Mouse (Mus musculus) kidney, adult 11 months (tissue): ENCODE data around the gene Tlr5.

Source experiments
- DNase-seq: peaks from one replicate; pipeline ENCODE4 v3.0.0; 2022

The Tlr5 gene

DNA sequence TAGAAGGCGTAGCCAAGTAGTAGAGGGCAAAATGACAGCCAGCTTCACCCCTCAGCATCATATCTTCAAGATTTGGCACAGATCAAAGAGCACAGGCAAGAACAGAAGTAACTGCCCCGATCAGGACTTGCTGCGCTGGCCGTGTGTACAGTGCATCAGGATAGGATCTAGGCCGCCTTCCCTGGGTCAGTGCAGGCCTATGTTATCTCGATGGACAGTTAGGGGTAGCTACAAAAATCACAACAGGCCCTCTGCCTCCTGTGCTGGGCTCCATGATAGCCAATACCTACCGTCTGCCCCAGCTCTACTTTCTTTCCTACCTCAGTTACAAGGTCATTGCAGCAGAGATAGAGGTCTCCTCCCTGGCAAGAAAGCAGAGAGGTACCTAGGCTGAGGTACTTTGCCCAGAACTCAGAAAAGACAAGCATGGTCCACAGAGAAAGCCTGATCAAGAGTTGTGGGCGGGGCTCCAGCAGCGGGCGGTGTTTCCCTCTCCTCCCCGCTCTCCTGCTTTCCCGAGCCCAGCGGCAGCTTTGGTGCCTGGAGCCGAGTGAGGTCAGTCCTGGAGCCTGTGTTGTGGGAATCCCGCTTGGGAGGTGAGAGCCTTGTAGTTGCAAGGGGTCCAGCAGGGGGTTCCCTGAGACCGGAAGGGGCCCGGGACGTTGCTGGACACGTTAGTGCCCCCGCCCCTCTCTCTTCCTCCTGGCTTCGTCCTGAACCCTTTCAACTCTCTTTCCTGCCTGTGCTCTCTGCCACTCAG is at the start of gene Tlr5:
TSS of gene Tlr5 (plus strand) at position 502 of the 760 bp plus-strand sequence.
- peak; percentile 27 for DNase-seq

DNA sequence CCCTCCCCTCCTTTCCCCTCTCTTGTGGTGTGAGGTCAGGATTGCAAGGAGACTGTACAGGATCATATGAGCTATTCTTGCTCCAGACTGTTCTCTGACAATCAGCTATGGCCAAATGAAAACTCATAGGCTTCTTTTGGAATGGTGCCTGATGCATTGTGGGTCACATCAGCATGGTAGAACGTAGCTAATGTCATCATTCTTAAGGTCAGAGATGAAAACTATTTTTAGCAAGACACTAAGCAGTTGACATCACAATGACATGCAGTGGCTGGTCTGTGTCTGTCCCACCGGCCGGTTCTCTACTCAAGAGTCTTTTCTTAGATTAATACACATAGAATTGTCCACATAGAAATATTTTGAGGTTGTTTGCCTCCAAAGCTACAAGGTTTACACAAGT is 48.9 kb upstream of the Tlr5 start:
- DNase-seq: no peak

DNA sequence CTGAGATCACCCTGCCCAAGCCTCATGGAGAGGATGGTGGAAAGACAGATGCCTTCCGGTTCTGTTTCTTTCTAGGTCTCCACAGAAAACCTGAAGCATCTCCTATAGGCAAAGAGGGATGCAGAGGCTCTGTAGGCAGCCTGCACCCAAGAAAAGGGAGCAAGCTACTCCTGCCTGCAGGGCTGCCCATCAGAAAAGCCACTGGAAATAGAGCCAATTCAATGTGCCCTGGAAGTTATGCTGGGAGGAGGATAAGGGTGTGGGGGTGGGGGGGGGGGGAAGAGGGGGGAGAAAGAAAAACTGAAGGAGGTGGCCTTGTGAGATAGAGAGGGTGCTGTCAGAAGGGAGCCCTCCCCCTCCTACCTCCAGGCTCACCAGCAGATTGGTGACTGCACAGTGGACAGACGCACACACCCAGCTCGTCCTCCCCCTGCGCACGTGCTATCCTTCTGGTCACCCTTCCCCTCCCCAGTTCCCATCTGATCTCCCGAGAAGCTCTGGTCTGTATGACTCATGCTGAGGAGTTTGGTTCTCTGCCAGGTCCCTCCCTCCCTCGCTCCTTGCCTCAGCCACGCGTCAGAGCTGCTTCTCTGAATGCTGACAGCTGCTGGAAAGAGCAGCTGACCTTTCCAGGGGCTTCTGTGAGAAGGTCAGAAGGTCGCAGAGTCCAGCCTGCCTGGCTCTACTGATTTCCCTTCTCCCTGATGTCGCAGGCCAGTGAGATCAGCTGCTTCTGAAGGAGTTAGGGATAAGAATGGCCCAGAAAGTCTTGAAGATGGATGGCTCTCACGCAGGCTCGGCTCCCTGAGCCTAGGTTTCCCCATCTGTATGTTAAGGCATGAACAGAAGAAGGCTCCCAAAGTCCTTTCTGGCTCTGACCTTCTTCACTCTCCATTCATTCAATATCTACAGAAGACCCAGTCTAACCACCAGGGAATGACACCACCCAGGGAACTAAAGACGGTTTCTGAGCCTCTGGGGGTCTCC is 46.2 kb upstream of the Tlr5 start:
- DNase-seq: peak; percentile 88

DNA sequence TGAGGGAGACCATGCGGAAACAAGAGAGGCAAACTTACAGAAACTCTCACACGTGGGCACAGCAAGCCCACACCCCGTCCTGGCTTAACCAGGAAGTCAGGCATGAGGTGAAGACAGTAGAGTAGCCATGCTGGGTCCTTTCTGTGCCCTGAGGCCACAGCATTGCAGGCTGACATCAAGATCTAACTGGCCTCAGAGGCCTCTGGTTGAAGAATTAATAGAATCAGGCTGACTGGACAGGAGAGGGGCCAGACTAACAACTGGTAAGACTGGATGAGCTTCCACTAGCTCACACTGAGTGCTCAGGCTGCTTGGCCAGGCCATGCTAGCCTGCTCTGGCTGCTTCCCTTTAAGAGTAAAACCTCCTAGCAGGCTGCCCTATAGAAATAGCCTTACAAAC is 45.5 kb upstream of the Tlr5 start:
- no peak for DNase-seq

DNA sequence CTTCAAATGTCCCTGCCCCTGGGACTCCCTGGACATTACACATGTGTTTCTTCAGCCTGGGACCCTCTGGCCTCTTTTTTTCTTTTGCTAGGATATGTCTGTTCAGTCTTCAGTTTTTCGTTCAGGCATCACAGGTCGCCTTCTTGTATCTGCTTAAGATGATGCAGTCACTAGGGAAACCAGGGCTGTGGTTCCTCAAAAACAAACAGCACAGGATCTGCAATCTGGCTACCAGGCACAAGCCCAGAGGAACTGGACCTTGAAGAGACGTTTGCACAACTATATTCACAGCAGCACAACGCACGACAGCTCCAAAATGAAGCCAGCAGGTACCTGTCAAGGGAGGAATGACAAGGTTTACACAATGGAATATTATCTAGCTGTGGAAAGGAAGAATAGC is 45.0 kb upstream of the Tlr5 start:
- no peak for DNase-seq

DNA sequence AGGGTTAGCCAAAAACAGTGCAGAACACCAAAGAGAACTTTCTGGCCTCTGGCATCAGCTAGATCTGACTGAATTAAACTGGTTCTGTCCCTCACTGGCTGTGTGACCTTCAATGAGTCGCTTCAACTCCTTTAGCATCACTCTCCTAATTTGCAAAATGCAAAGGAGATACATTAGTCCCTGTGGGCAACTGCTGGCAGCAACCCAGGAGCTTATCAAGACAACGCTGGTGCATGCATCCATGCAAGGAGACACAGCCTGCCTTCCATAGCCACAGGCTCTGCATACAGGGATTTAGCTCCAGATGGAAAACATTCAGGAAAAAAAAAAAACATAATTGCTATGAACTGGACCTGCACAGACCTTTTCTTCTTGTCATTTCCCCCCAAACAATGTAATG is 42.0 kb upstream of the Tlr5 start:
- DNase-seq: no peak

DNA sequence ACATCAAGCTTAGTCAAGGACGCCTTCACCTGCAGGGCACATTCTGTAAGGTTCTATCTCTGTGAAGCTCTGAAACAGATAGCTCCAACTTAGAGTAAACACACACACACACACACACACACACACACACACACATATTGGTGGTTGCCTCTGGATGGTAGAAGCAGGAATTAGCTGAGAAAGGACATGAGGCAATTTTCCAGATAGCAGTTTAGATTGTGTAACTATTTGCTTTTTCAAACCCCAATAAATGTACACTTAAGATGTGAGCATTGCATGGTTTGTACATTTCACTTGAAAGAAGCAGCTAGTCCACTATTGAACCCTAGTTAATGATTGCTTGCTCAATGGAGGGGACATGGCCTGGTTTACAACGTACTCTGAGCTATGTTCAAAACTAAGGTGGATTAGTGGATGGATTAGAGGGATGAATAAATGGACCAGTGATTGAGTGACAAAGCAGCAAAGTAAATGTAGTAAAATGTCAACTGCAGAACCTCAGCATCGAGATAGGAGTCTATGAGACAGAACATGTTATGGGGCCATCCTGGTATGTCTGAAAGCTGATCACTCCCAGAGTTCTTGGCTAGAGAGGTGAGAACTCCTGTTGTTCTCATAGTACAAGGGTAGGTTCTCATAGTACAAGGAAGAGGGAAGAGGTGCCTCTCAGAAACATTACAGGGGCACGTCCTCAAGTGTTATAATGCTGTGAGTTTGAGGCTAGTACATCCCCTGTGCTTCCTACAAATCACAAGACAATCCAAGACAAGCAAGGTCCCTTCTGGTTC is 40.3 kb upstream of the Tlr5 start:
- DNase-seq: no peak

DNA sequence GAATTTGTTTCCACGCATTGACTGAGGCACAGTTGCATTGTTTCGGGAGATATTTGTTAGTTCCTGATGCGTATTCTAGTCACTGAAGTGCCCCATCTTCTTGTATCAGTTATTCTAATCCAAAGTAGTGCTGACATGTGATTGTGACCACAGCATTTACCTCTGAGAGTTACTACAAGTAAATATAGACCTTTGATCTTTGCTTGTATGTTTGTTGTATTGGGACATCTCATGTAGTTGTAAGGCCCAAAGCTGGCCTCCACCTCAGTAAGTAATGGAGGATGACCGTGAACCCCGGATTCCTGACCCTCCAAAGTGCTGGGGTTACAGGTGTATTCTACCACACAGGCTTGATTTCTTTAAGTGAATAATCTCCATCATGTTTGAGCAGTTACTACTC is 38.4 kb upstream of the Tlr5 start:
- DNase-seq: no peak

DNA sequence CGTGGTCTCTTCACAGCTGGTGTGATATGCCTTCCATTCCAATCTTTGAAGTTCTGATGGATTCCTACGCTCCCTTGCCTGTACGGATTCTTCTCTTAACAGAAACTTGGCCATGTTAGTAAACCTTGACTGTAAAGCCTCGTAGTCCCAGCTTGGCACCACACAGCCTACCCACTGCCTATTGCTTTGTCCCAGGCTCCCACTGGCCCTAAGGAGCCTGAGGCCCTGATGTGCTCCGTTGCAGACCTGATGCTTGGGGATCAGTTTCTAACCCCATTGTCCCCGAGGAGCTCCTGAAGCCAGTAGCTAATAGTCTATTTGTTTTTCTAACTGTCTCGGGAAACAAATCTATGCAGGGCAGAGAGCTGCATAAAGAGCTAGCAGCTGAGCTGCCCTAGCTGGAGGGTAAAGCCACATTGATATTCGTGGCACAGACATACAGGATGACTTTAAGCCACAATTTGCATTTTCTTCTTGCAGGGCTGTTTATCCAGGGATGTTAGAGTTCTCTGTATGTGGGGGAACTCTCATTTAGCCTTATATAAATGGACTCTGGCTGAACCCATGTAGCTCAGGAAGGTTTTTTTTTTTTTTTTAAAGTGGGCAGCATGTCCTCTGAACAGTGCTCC is 35.8 kb upstream of the Tlr5 start:
- no peak for DNase-seq

DNA sequence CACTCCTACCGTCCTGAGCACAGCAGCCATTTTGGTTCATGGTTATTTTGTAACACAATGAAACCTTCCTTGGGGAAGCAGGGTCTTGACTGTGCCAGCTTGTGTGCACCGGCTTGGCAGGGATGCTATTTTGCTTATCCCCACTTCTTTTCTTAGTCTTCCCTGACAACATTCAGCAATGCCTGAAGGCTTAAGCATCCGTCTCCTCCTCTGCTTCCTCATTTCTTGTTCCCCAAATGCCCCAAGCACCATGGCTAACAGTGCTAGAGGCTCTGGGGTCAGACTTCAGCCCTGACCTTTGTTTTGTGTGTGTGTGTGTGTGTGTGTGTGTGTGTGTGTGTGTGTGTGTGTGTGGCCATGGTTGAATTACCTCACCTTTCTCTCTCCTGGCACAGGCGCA is 31.8 kb upstream of the Tlr5 start:
- no peak for DNase-seq

DNA sequence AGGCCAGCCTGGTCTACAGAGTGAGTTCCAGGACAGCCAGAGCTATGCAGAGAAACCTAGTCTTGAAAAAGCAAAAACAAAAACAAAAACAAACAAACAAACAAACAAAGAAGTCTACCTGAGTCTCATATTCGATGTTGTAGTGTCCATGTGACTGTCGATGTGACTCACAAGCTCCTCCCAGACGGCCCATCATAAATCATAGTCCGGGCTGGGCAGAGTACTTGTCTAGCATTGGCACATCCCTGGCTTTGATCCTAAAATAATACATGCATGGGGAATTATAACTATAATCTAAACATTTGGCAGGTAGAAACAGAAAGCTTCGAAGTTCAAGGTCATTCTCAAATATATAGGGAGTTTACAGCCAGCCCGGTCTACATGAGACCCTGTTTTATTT is 28.1 kb upstream of the Tlr5 start:
- no peak for DNase-seq

DNA sequence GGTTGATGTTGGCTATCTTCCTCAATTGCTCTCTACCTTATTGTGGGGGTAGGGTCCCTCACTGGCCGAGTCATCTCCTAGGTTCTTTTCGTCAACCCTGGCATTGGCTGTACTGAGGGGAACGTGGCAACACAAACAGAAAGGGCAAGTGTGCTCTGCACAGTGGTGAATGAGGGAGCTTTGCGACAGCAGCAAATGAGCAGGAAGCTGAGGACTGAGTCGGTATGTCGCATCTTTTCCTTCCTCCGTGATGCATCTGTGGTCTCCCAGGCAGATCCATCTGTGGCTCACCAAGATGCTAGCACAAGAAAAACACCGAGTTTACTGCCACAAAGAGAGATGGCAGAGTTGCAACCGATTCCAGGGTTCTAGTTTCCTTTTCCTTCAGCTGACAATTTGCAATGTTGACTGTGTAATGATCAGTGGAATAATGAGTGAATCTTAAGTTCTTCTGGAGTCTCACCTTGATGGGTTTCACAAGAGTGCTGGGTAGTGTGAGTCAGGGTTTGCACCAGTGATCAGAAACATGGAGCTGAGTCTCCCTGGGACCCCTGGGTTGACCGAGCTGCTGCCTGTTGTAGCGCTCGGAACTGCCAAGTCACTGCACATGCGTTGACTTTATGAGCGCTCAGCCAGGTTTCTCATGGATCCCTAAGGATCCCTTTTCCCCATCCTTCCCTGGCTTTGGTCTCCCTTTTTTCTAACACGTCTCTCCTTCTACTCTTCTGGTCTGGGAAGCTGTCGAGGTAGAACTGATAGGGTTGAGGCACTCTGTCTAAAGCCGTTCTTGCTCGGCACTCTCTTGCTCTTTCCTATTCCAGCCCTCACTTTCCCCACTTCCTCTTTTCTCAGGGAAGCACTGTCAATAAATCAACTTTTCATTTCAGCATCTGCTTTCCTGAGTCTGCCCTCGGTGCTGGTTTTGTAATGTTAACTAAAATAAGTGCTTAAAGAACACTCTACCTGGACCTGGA is 26.4 kb upstream of the Tlr5 start:
- DNase-seq: no peak

DNA sequence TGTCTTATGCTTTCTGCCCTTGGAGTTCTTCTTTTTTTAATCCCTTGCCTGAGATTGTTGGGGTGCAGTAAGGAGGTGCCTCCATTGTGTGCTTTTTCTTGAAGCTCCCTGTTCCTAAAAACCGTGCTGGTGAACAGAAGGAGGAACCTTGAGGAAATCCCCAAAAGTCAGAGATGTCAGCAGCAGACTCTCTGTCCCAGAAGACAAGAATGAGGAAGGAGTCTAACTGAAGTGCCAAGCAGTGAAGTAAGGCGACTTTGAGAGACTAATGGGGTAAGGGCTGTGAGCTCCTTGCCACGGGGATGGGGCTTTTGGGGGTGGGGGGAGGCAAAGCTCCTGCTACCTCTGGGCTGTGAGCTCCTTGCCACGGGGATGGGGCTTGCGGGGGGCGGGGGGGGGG is 19.1 kb upstream of the Tlr5 start:
- DNase-seq: no peak

DNA sequence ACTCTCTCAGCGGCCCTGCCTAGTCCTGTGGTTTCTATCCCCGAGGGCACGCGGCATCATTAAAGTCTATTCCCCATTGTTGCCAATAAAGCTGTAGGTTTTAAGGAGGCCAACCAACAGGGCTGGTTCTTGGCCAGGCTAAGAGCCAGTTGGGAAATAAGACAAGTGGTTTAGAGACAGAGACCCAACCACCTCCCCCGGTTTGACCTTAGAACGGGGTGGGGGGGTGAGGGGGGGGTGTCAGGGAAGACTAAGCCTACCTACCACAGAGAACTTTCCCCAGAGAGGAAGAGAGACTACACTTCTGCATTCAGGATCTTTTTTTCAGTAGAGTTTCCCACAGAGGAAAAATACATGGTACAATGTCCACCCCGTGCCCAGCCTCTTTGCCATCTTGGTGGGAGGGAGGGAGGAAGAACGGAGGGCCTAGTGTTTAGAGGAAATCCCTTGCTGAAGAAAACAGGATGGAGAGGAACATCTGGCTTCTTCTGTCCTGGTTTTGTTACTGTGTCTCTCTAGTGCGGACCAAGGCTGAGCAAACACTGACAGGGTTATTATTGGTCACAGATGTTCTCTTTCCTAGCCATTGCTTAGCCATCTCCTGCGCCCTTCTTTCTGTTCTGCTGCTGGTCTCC is 17.0 kb upstream of the Tlr5 start:
- DNase-seq: no peak

DNA sequence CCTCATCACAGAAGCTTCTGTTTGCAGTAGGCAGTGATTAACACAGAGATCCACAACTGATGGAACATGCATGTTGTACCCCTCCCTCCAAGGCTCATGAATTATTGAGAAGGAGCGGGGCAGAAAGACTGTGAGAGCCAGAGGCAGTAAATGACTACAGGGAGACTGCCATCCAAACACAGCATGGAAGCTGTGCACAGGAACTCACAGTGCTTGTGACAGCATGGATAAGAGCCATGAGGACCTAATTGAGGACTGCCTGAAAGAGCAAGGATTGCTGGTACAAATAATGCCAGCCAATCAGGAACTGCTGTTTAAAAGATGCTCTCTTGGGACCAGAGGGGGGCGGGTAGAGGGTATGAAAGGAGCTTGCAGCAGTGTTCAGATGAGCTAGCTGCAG is 12.7 kb upstream of the Tlr5 start:
- DNase-seq: no peak

DNA sequence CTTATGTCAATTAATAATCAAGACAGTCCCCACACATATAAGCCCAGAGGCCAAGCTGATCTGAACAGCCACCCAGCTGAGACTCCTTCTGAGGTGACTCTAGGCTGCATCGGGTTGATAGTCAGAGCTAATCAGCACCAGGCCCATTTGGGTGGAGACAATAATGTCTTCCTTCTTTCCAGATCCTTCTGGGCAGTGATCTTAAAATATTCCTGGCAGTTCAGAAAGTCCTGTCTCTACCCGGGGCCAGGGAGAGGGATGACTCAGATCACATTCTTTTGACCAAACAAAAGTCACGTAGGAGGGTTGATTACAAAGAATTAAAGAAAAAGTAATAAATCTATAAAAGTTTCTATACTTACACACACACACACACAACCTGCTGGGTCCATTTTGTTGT is 10.7 kb upstream of the Tlr5 start:
- no peak for DNase-seq

DNA sequence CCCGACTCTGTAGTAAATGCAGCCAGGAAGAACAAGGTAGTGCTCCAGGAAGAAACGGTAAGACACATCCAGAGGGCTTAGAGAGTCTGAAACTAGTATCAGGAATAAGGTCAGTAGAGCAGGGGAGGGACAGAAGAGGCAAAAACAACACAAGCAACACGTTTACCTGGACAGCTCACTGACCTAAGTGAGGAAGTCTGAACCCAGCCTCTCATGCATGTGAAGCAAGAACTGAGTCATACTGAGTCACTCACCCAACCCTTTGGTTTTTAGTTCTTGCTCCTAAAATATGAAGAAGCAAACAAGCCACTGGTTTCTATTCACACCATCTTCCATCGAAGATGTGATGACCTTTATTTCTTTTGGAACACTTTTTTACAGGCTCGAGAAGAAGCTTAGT is 9.9 kb upstream of the Tlr5 start:
- no peak for DNase-seq

DNA sequence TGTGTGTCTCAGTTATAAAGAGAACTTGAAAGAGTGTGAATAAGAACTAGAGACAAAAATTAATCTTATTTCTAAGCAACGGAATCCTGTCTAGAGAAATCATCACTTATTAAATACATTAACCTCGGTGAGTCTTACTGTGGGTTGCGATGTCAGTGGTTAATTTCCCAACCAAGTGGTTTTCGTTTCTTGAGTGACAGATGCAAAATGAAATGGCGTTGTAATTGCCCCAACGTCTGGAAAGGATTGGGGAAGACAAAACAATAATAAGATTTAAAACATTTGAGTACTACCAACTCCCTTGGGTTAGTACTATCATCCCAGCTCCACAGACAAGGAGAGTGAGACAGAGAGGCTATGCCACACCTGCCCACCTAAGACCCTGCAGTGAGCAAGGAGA is 9.0 kb upstream of the Tlr5 start:
- no peak for DNase-seq

DNA sequence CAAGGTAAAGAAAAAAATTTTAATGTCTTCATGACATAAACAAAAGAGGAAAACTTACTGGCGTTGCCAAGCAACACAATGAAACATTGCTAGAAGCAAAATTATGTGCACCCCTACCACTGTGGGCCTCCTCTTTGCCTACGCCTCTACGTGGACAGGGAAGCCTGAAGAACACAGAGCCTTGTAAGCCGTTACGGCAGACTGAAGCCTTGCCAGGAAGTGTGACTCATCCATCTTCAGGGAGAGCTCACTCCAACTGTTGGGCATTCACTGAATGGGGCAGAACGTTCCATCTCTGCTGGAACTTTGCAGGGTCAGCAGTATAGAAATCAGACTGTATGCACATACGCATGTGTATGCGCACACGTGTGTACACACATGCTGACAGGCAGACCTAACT is 3.3 kb upstream of the Tlr5 start:
- no peak for DNase-seq

DNA sequence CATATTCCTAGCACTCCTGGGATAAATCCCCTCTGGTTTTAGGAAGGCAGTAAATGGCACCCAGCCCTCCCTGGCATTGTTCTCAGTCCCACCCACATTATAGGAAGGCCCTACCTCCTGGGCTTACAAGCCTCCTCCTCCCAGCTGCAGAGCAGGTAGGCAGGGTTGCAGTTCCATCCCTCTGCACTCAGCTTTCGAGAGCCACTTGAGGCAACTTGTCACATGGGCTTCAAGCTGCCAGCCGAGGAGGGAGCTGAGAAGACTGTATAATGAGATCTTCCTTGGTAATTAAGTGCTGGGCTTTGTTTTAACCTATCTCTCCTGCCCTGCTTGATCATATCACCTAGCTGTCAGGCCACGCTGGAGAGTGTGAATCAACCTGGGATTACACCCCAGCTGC is 1.4 kb upstream of the Tlr5 start:
- no peak for DNase-seq

DNA sequence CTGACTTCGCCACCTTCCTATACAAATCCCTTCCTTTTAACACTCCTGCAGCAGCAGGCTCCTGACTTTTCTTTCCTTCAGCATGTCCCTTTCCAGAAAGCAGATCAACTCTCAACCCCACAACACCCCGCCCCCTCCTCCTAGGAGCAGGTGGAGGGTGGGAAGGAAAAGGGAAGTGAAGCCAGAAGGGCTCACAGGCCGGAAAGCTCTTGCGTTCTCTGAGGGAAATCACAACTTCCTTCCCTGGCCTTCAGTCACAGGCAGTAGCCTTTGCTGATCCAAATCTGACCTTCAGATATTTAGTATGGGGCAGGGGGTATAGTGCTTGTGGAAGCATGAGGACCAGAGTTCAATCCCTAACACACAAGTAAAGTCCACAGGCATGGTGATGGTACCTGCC is 921 bp upstream of the Tlr5 start:
- DNase-seq: no peak
